10 mouse cellular contexts compared by ENCODE assay signal in genomic region chr4:128398948-128399347, GRCm38 (mm10).
DNase-seq lines count a peak whose midpoint lies in the region; ATAC-seq lines count a peak whose summit lies in the region.
"Had no signal": no experiment of that assay in that cellular context is flagged by ENCODE, and none has a peak within 500 bp of the region (broad histone marks: within the 10 kb centered on the region; RNA-seq: fewer than 3 reads in every experiment).

No protein-coding gene starts in this region.

- DNase-seq in frontal cortex, postnatal 25 days (ENCODE audit: low spot score in 2 of 2): no peak
- peak; percentile 92 for DNase-seq in cerebellum, adult 9-11 months
- DNase-seq in layer of hippocampus, postnatal 14 days (ENCODE audit: low spot score in 2 of 2): peak; percentile 47 to 49
- peak; percentile 73 to 80 for DNase-seq in right cerebral cortex, postnatal 10 days (ENCODE audit: low spot score in 2 of 2)
- DNase-seq in B cell, adult 2 months: no peak
- no peak for DNase-seq in thymus, postnatal 0 days (ENCODE audit: low spot score)
- DNase-seq: thymus, postnatal 25 days had no signal

- peak; percentile 45 for ATAC-seq in frontal cortex, adult (ENCODE audit: low TSS enrichment)
- ATAC-seq in inflammation-experienced regulatory T-cells, adult 6 months: no peak
- ATAC-seq: intestine, embryonic 16.5 days had no signal

Comparison
In these comparisons a context has a peak if more than half of its experiments do, and no peak if none do; other contexts are left out.
1. DNase-seq: peak in cerebellum, adult 9-11 months (single experiment), layer of hippocampus, postnatal 14 days (2 of 2) and right cerebral cortex, postnatal 10 days (2 of 2); none in frontal cortex, postnatal 25 days (0 of 2), B cell, adult 2 months (0 of 2) and thymus, postnatal 0 days (single experiment).